Mouse (Mus musculus): Measurements from ENCODE around the gene Rrm1.

DNA sequence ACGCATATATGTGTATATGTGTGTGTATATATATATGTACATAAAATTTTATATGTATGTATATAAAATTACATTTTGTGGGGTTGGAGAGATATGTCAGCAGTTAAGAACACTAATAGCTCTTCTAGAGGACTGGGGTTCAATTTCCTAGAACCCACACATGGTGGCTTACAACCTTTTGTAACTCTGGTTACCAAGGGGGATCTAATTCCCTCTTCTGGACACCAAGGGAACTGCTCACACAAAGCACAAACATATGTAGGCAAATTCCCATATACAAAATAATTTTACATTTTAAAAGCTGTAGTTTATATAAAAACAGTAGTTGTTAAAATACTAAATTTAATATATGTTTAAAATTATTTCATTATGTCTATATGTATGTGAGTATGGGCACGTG, 37.4 kb upstream of the Rrm1 start:
- TF ChIP-seq CTCF (IDR thresholded peaks at IDR 0.05), result no peak
- TF ChIP-seq EP300 (IDR thresholded peaks at IDR 0.05), result no peak

Data from lung, postnatal 0 days (tissue).